Mouse (Mus musculus) midbrain, embryonic 11.5 days (tissue): Measurements from ENCODE around the gene Get4. TPM values are rescaled to one million over a fixed set of nuclear protein-coding genes. Genes with fewer than 3 reads are reported as not detected.

Source experiments
- ATAC-seq: fragments of 200-750 bp; cut with Nextera tagmentation; 2 replicates; pipeline ENCODE4 v1.8.0; 2017; ENCODE audit warnings: moderate TSS enrichment, moderate library complexity; ENCODE audit not compliant: low FRiP score
- DNase-seq: peaks from one replicate; pipeline ENCODE4 v3.0.0; 2015; ENCODE audit warnings: low spot score; ENCODE audit errors: missing footprints
- H3K27ac ChIP-seq: fragments of 300-500 bp; sonication (generic); 2 replicates; pipeline ENCODE4 v1.5.1; 2014; ENCODE audit warnings: low read depth, low read length
- H3K27me3 ChIP-seq: fragments of 300-500 bp; sonication (generic); 2 replicates; pipeline ENCODE4 v1.6.1; 2014; ENCODE audit warnings: mild to moderate bottlenecking, low read length, moderate library complexity, mixed read lengths; ENCODE audit not compliant: control insufficient read depth, insufficient read depth
- H3K36me3 ChIP-seq: fragments of 300-500 bp; sonication (generic); 2 replicates; pipeline ENCODE4 v1.6.1; 2014; ENCODE audit warnings: mild to moderate bottlenecking, low read length, moderate library complexity, mixed read lengths; ENCODE audit not compliant: control insufficient read depth, insufficient read depth
- H3K4me1 ChIP-seq: fragments of 300-500 bp; sonication (generic); 2 replicates; pipeline ENCODE4 v1.6.1; 2014; ENCODE audit warnings: low read length; ENCODE audit not compliant: control insufficient read depth, insufficient read depth
- H3K4me2 ChIP-seq: fragments of 300-500 bp; sonication (generic); 2 replicates; pipeline ENCODE4 v1.6.1; 2014; ENCODE audit warnings: mild to moderate bottlenecking, moderate library complexity
- H3K4me3 ChIP-seq: fragments of 300-500 bp; sonication (generic); 2 replicates; pipeline ENCODE4 v1.5.1; 2014; ENCODE audit warnings: low read depth, low read length
- H3K9ac ChIP-seq: fragments of 300-500 bp; sonication (generic); 2 replicates; pipeline ENCODE4 v1.6.1; 2014; ENCODE audit warnings: low read length
- H3K9me3 ChIP-seq: fragments of 300-500 bp; sonication (generic); 2 replicates; pipeline ENCODE4 v1.6.1; 2016; ENCODE audit warnings: low read length; ENCODE audit not compliant: control insufficient read depth
- WGBS: fragments of 180-500 bp; shearing (Covaris S2); extraction: QIAGEN DNeasy Blood & Tissue Kit; methylation state at CpG from one replicate; pipeline ENCODE4 v1.1.7; 2014; 5-methylcytosine and 5-hydroxymethylcytosine counted together
- polyA plus RNA-seq: library from polyadenylated mRNA; unstranded; fragments of >200 nt; fragmentation: Nextera tagmentation; extraction: Ambion mirVana; gene quantifications from 2 replicates; pipeline ENCODE4 v1.2.1, GENCODE M21; 2014

Gene Get4
- polyA plus RNA-seq, 1 experiment from 2014 or later = 123 TPM

DNA sequence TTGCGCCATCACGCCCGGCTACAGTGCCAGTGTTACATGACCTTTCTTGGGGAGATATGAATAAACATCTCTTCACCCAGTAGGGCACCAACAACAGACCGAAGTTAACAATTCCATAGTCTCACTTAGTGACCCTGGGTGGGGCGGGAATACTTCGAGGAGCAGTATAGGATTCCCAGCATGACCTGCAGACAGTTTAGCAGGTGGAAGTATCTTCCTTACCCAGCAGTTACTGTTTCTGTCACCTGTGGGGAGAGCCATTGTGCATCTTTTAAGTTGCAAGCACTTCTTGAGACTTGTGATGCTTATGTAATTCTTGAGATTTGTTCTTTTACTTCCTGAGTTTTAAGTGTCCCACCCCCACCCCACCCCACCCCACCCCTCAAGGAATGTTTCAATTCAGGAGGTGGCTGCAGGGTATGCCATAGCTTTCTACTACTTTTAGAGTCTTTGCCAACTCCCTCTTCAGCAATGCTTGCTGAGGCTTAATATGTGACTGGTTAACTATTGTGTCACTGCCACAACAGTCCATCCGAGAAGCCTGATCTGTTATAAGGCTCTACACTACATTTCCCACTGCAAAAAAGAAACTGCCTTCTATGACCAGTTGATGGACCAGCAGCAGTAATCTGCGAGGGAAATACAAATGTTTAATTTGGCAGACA, 6.4 kb downstream of the Get4 start:
- Histone ChIP-seq H3K27me3 (no peaks in the 10 kb centered on the region), H3K4me2 (no peak overlapping the region), H3K4me3 (no peak overlapping the region), H3K9ac (no peak overlapping the region), H3K27ac (no peak overlapping the region), H3K9me3 (no peaks in the 10 kb centered on the region), H3K4me1 (peaks cover 5% of the 10 kb centered on the region), H3K36me3 (peaks cover 3% of the 10 kb centered on the region; the same call in 1 of the 2 replicates)
- 91% methylated on average over 8 of the region's 8 CpGs for WGBS
- DNase-seq = peak; percentile 62
- no peak for ATAC-seq

DNA sequence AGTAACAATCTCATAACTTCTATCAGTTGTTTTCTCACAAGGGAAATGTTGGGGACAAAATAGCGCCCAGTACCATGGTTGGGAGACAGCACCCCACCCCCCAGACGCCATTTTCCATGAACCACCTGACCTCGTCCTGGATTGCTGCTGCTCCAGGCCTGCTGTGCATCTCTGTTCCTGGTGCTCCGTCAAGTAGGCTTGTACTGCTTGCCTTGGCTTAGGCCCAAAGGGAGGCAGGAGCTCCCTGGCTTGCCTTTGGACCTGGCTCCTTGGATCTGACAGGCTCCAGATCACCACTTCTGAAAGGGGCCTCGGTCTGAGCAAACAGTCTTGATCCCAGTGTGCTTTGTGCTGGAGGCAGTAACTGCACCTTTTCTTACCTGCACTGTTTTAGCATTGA, 7.7 kb downstream of the Get4 start:
- H3K9ac ChIP-seq = no peak overlapping the region
- H3K4me3 ChIP-seq = no peak overlapping the region
- no peak overlapping the region for H3K4me2 ChIP-seq
- H3K27me3 ChIP-seq = no peaks in the 10 kb centered on the region
- 0 out of 2 replicates have a peak, but pooled peaks cover 2% of the 10 kb centered on the region for H3K4me1 ChIP-seq
- peak; percentile 69 for DNase-seq
- 84% methylated on average over 5 of the region's 5 CpGs for WGBS
- ATAC-seq = no peak
- no peaks in the 10 kb centered on the region for H3K9me3 ChIP-seq
- no peak overlapping the region for H3K27ac ChIP-seq
- peaks cover 11% of the 10 kb centered on the region for H3K36me3 ChIP-seq

DNA sequence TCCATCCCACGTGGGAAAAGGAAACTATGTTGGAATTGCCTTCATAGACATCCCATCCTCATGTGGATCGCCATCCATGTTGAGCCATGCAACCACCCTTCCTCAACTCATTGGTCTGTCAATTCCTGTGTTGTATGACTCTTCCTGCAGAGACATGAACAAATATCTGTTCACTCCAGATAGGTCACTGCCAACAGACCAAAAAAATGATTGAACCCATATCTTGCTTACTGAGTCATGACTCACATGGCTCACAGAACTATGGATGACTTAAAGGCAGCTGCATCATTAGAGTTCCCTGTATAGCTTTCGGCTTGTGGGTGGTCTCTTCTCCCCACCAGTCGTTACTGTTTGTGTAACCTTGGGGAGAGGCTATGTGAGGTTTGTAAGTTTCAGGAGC, 9.3 kb downstream of the Get4 start:
- Histone ChIP-seq H3K9me3 (no peaks in the 10 kb centered on the region), H3K27ac (no peak overlapping the region), H3K4me2 (no peak overlapping the region), H3K4me1 (no peaks in the 10 kb centered on the region), H3K27me3 (no peaks in the 10 kb centered on the region), H3K4me3 (no peak overlapping the region), H3K9ac (no peak overlapping the region), H3K36me3 (peaks cover 25% of the 10 kb centered on the region)
- DNase-seq (no peak), ATAC-seq (no peak)
- 93% methylated on average over 4 of the region's 4 CpGs for WGBS

DNA sequence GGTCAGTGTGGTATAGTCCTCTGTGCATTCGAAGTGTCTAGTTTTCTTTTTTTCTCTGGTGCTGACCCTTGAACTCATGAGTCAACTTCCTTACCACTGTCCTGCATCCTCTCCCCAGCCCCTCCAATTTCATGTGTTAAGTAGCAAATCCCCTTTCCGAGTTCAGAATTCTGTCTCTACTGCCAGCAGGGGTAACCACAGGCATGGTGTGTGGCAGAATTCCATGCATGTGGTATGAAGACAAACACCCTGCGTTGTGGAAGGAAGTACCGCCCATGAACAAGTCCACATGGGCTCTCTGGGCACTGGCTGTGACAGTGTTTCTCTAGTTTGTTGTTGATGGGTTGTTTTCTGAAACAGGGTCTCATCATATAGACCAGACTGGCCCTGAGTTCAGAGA, 15.5 kb downstream of the Get4 start:
- WGBS = 95% methylated on average over 4 of the region's 4 CpGs
- Histone ChIP-seq H3K4me3 (no peak overlapping the region), H3K9me3 (no peaks in the 10 kb centered on the region), H3K4me2 (no peak overlapping the region), H3K27me3 (no peaks in the 10 kb centered on the region), H3K9ac (no peak overlapping the region), H3K27ac (no peak overlapping the region), H3K4me1 (peaks cover 4% of the 10 kb centered on the region), H3K36me3 (peaks cover 37% of the 10 kb centered on the region)
- no peak for DNase-seq
- no peak for ATAC-seq

DNA sequence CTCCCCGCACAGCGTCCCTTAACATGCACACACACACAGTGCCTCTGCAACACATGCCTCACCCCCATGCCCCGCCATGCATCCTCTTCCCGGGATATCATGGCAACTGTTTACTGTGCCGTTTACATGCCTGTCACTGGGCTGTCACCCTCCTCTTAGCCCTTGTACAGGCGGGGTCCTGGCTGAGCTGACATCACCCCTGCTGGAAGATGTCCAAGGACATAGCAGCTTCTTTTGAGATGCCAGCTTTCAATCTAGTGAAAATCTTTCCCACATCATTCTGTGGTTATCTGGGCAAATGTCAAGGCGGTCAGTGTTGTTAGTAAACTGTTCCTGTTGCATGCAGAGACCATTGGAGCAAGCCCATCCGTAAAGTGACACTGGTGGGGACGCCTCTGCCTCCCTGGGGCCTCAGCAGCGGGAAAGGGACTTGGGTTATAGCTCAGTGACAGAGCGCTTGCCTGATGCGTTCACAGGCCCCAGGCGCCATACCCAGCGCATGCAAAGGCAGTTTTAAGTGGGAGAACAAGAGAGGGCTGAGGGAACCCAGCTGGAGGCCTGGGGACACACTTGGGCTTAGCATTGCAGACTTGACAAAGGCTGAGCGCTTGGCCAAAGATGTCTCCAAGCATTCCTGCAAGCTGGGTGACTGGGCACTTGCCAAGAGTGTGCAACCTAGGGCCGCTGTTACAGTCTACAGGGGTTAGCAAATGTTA, 18.8 kb downstream of the Get4 start:
- Histone ChIP-seq H3K36me3 (peaks cover 19% of the 10 kb centered on the region), H3K27ac (no peak overlapping the region), H3K4me2 (no peak overlapping the region), H3K4me1 (peaks cover 4% of the 10 kb centered on the region), H3K27me3 (no peaks in the 10 kb centered on the region), H3K9ac (no peak overlapping the region), H3K4me3 (no peak overlapping the region), H3K9me3 (no peaks in the 10 kb centered on the region)
- DNase-seq (no peak), ATAC-seq (no peak)
- WGBS = 69% methylated on average over 16 of the region's 16 CpGs

DNA sequence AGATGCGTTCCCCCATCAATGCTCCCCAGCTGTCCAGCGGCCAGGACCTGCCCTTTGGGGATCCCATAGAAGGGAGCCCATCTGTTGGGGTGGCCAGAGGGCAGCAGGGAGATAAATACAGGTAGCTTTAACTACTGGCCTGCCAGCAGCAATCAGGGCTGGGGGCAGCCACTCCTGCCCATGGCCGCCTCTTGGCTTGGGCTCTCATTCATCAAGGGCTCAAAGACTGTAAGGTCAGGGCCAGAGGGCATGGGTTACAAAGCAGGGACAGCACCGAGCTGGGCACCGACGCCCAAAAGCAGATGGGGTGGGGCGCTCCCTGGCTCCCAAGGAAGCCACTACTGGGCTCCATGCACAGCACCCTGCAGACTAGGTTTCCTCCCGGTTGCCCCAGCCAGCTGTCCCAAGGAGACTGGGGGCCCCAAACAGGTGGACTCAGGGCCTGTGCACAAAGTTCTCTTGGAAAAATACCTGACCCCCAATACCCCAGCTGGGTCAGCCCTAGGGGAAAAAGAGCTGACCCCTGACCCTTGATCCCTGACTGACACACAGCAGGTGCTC, 19.9 kb downstream of the Get4 start:
- H3K27ac ChIP-seq = no peak overlapping the region
- H3K4me1 ChIP-seq = peaks cover 4% of the 10 kb centered on the region
- H3K4me3 ChIP-seq = no peak overlapping the region
- peaks cover 13% of the 10 kb centered on the region for H3K36me3 ChIP-seq
- H3K27me3 ChIP-seq = no peaks in the 10 kb centered on the region
- peak; percentile 54 for ATAC-seq
- WGBS = 56% methylated on average over 8 of the region's 8 CpGs
- no peak overlapping the region for H3K9ac ChIP-seq
- DNase-seq = no peak
- no peaks in the 10 kb centered on the region for H3K9me3 ChIP-seq
- H3K4me2 ChIP-seq = no peak overlapping the region

DNA sequence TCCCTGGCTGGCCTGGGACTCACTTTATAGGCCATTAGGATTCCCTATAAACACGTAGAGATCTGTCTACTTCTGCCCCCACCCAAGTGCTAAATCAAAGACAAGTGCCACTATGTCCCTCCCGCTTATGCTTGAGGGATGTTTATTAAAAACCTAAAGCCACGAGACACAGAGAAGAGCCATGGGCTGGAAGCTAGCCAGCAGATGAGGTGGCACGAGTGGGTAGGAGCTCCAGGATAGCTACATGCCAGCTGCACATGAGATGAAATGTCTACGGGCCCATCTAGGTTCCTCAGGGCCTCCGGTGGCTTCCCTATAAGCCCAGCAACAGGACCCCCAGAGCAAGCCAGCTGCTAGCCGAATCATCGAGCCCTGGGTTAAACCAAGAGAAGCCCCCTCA, 25.2 kb downstream of the Get4 start:
- DNase-seq = no peak
- no peak for ATAC-seq
- 89% methylated on average over 8 of the region's 8 CpGs for WGBS
- no peaks in the 10 kb centered on the region for H3K4me1 ChIP-seq
- H3K9ac ChIP-seq = no peak overlapping the region
- H3K4me3 ChIP-seq = no peak overlapping the region
- no peak overlapping the region for H3K4me2 ChIP-seq
- no peaks in the 10 kb centered on the region for H3K36me3 ChIP-seq
- no peaks in the 10 kb centered on the region for H3K27me3 ChIP-seq
- no peak overlapping the region for H3K27ac ChIP-seq
- H3K9me3 ChIP-seq = no peaks in the 10 kb centered on the region

DNA sequence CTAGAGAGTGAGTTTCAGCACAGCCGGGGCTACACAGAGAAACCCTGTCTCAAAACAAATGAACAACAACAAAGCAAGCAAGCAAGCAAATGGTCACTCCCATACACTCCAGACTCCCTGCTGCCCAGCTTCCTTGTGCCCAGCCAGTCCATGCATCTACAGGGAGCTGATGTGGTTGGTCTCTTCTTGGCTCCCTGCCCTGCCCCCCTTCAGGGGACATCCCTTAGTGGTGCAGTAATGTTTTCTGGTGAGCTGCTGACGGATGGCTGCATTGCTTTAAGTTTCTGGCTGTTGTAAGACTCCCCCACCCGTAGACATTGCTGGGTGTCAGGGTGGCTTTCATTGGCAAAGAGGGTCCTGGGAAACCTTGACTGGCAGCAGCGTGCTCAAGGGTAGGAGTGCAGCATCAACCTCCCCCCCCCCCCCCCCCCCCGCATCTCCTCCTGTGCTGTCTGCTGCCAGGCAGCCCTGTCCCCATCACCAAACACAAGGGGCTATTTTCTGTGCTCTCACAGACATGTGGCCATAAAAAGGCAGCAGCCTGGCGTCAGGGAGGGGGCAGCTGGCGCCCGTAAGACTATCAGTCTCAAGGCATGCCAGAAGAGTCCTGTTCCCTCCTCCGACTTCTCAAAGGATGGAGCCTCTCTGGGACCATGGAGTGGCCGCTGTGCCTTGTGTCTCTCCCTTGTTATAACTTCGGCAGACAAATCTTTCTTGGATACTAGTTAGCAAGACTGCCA, 29.4 kb downstream of the Get4 start:
- ATAC-seq = 0 out of 2 replicates have a peak, but pooled peaks have one; percentile 5
- Histone ChIP-seq H3K27ac (no peak overlapping the region), H3K27me3 (no peaks in the 10 kb centered on the region), H3K4me3 (no peak overlapping the region), H3K4me2 (no peak overlapping the region), H3K36me3 (no peaks in the 10 kb centered on the region), H3K9me3 (no peaks in the 10 kb centered on the region), H3K9ac (no peak overlapping the region), H3K4me1 (no peaks in the 10 kb centered on the region)
- DNase-seq = peak; percentile 67
- 75% methylated on average over 10 of the region's 11 CpGs for WGBS

DNA sequence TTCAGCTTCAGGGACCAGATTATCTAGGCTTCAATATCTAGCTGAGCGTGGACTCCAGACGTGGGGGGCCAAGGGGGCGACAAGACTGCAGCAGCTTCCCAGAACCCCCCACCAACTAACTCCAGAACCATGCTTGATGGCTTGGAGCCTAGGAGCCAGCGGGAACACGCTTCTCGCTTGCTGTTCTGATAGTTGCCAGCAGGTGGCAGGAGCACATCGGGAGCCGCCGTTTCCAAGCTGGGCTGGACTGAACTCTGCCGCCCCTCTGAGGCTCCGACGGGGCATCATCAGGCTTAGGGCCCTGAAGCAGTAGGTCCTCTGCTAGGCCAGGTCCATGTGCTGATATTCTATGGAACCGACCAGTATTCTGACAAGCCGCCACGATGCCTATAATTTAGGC, 30.1 kb downstream of the Get4 start:
- 3% methylated on average over 15 of the region's 15 CpGs for WGBS
- Histone ChIP-seq H3K9me3 (no peaks in the 10 kb centered on the region), H3K4me1 (no peaks in the 10 kb centered on the region)

More for the DNA sequence above, 30.1 kb downstream of the Get4 start:
- no peak overlapping the region for H3K9ac ChIP-seq
- ATAC-seq (peak; percentile 61; the same call in 1 of the 2 replicates), DNase-seq (peak; percentile 99)
- H3K36me3 ChIP-seq = no peaks in the 10 kb centered on the region
- no peak overlapping the region for H3K4me3 ChIP-seq
- H3K4me2 ChIP-seq = no peak overlapping the region
- H3K27ac ChIP-seq = no peak overlapping the region
- H3K27me3 ChIP-seq = no peaks in the 10 kb centered on the region
